Mouse (Mus musculus) embryonic facial prominence, embryonic 13.5 days (tissue): ENCODE data around the gene Prkg2. TPM values are rescaled to one million over a fixed set of nuclear protein-coding genes. Genes with fewer than 3 reads are reported as not detected.

Experiments
- ATAC-seq: fragments of 200-750 bp; cut with Nextera tagmentation; 2 replicates; pipeline ENCODE4 v1.8.0; 2017; ENCODE audit warnings: low read depth; ENCODE audit not compliant: insufficient number of reproducible peaks, insufficient read depth, low FRiP score, low TSS enrichment
- H3K27ac ChIP-seq: fragments of 300-500 bp; sonication (generic); 2 replicates; pipeline ENCODE4 v1.5.1; 2015; ENCODE audit warnings: moderate library complexity, mild to moderate bottlenecking, inconsistent platforms
- H3K27me3 ChIP-seq: fragments of 300-500 bp; sonication (generic); 2 replicates; pipeline ENCODE4 v1.6.1; 2015; ENCODE audit warnings: mild to moderate bottlenecking, inconsistent platforms
- H3K36me3 ChIP-seq: fragments of 300-500 bp; sonication (generic); 2 replicates; pipeline ENCODE4 v1.6.1; 2015; ENCODE audit warnings: mild to moderate bottlenecking, inconsistent platforms
- H3K4me1 ChIP-seq: fragments of 300-500 bp; sonication (generic); 2 replicates; pipeline ENCODE4 v1.6.1; 2015; ENCODE audit warnings: inconsistent platforms
- H3K4me2 ChIP-seq: fragments of 300-500 bp; sonication (generic); 2 replicates; pipeline ENCODE4 v1.6.1; 2015; ENCODE audit warnings: moderate library complexity, mild to moderate bottlenecking, inconsistent platforms
- H3K4me3 ChIP-seq: fragments of 300-500 bp; sonication (generic); 2 replicates; pipeline ENCODE4 v1.5.1; 2015; ENCODE audit warnings: mild to moderate bottlenecking, inconsistent platforms
- H3K9ac ChIP-seq: fragments of 300-500 bp; sonication (generic); 2 replicates; pipeline ENCODE4 v1.6.1; 2015; ENCODE audit warnings: mild to moderate bottlenecking, inconsistent platforms
- H3K9me3 ChIP-seq: fragments of 300-500 bp; sonication (generic); 2 replicates; pipeline ENCODE4 v1.6.1; 2016; ENCODE audit warnings: inconsistent platforms
- WGBS: fragments of 180-500 bp; shearing (Covaris S2); methylation state at CpG from one replicate; pipeline ENCODE4 v1.1.7; 2015; ENCODE audit warnings: mixed read lengths; 5-methylcytosine and 5-hydroxymethylcytosine counted together
- polyA plus RNA-seq: library from polyadenylated mRNA; unstranded; fragments of >200 nt; fragmentation: Nextera tagmentation; extraction: Ambion mirVana; gene quantifications from 2 replicates; pipeline ENCODE4 v1.2.1, GENCODE M21; 2015

Gene Prkg2
- 6.0 and 7.0 TPM in 2 replicates for polyA plus RNA-seq

DNA sequence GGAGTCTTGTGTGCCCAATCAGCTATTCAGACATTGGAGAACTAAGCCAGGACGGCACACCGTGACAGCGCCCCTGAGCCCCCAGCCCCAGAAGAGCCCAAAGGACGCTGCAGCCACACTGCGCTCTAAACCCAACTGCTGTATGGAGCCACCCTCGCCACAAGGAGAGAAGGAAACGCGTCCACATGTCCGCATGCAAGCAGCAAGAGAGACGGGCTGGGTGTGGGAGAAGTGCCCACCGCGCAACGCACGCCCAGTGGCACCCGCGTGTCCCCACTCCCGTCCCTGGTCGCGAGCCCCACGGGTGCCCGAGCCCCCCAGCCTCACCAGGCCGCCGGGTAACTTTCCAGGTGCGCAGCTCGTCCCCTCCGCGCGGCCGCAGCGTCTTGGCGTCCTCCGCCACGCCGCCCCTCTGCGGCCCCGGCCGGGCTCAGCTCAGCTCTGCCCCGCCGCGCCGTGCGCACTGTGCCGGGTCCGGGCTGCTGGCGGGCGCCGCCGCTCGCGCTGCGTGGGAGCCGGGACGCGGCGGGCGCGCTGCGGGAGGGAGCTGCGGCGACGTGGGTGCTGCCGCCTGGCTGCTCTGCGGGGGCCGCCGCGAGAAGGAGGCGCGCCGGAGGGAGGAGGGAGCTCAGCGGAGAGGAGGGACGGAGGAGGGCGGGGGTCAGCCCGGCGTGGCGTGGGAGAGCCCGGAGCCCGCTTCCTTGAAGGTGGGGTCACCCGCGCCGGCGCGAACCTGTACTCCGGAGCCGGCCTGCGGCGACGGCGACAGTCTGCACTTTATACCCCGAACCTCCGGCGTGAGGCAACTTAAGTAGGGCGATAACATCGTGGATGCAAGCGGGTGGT, at the start of gene Prkg2:
Gene Prkg2 (minus strand): TSS at position 756 of the 846 bp plus-strand sequence.
- Histone ChIP-seq H3K36me3 (no peaks in the 10 kb centered on the region), H3K27me3 (peaks cover 58% of the 10 kb centered on the region), H3K4me3 (peak within 1 kb of the TSS; percentile 70), H3K4me1 (peaks cover 23% of the 10 kb centered on the region), H3K9ac (peak within 1 kb of the TSS; percentile 84), H3K9me3 (no peaks in the 10 kb centered on the region), H3K27ac (peak within 1 kb of the TSS; percentile 39; the same call in 1 of the 2 replicates), H3K4me2 (peak within 1 kb of the TSS; percentile 94)
- WGBS: under 1% methylated on average over 56 of the region's 94 CpGs
- peak; percentile 67 for ATAC-seq

DNA sequence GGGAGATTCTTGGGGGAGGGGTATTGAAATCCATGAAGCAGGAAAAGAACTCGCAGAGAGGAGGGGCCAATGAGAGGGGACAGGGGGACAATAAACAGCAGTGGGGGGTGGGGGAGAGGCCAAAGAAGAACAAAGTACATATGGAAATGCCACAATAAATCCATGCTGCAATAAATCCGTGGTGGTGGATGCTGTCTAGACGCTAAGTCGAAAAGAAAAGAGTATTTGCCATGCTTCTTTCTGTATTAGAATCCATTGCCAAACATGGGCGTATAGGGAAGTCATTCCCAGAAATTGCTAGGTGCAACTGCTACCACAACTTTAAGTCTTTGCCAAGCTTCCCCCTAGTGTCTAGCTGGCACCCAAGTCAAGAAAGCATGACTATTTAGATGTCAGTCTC, 46.8 kb upstream of the Prkg2 start:
- Histone ChIP-seq H3K9ac (no peak overlapping the region), H3K27me3 (no peaks in the 10 kb centered on the region), H3K4me3 (no peak overlapping the region), H3K27ac (no peak overlapping the region), H3K4me1 (peaks cover 12% of the 10 kb centered on the region), H3K36me3 (no peaks in the 10 kb centered on the region), H3K4me2 (no peak overlapping the region), H3K9me3 (no peaks in the 10 kb centered on the region)
- WGBS: 27% methylated on average over 5 of the region's 5 CpGs
- ATAC-seq: no peak

DNA sequence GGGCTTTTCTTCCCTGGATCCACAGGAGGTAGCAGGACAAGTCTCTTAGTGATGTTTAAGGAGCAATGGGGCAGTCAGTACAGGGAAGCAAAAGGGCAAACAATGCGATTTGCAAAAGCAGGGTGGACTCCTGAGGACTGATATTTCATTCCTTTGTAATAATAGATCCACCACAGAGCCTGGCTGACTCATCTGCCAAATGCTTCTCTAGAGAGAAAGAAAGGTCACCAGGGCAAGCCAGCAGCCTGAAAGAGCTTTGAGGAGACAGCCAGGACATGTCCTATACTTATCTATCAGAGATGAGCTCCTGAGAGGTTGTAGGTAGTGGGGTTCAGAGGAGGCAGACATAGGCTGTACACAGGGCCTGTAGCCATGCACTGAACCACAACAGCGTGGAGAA, 41.2 kb upstream of the Prkg2 start:
- ATAC-seq: no peak
- H3K27ac ChIP-seq: peak overlapping the region; percentile 45; the same call in 1 of the 2 replicates
- no peak overlapping the region for H3K4me2 ChIP-seq
- H3K9me3 ChIP-seq: no peaks in the 10 kb centered on the region
- H3K4me3 ChIP-seq: no peak overlapping the region
- no peaks in the 10 kb centered on the region for H3K27me3 ChIP-seq
- H3K36me3 ChIP-seq: no peaks in the 10 kb centered on the region
- WGBS: 47% methylated on average over 2 of the region's 2 CpGs
- no peaks in the 10 kb centered on the region for H3K4me1 ChIP-seq
- H3K9ac ChIP-seq: no peak overlapping the region

DNA sequence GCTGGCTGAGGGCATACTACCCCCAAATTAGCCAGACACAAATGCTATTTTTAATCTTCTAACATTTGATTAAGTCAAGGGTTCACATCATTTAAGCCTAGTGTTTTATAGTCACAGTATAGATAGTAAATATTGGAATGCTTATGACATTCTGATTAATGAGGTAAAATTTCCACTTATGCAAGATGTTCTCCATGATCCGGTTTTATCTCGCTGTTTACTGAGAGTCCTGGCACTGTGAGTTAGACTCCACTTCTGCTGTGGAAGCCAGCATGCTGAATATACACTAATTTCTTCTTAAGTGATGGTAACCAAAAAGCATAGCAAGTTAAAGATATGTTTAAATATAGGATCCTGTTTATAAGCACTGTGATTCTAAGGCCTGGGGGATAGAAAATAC, 31.2 kb upstream of the Prkg2 start:
- H3K4me1 ChIP-seq: no peaks in the 10 kb centered on the region; the same call in 1 of the 2 replicates
- no peak overlapping the region for H3K4me3 ChIP-seq
- H3K27ac ChIP-seq: no peak overlapping the region
- H3K4me2 ChIP-seq: no peak overlapping the region
- WGBS: 87% methylated on average over 2 of the region's 2 CpGs
- H3K9ac ChIP-seq: no peak overlapping the region
- no peak for ATAC-seq
- H3K36me3 ChIP-seq: no peaks in the 10 kb centered on the region
- no peaks in the 10 kb centered on the region for H3K9me3 ChIP-seq
- no peaks in the 10 kb centered on the region for H3K27me3 ChIP-seq

DNA sequence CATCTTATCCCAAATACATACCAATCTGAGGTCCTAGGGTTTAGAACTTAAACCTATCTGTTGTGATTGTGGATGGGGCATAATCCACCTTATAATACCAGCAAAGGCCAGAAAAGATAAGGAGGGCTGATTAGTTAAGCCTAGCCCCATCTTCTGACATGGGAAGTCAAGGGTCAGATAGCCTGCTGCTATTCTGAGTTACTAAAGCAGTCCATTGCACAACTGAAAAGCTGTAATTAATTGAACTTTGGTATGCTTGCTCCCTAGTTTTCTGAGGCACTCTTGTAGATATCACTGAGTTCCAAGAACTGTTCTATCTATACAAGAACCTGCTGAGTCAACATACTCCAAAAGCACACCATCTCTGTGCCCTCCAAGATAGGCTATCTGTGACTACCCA, 25.4 kb upstream of the Prkg2 start:
- H3K9me3 ChIP-seq: 0 out of 2 replicates have a peak, but pooled peaks cover 4% of the 10 kb centered on the region
- H3K27ac ChIP-seq: no peak overlapping the region
- H3K36me3 ChIP-seq: no peaks in the 10 kb centered on the region
- no peak overlapping the region for H3K9ac ChIP-seq
- H3K27me3 ChIP-seq: no peaks in the 10 kb centered on the region
- H3K4me3 ChIP-seq: no peak overlapping the region
- no peak for ATAC-seq
- H3K4me1 ChIP-seq: no peaks in the 10 kb centered on the region; the same call in 1 of the 2 replicates
- no peak overlapping the region for H3K4me2 ChIP-seq

DNA sequence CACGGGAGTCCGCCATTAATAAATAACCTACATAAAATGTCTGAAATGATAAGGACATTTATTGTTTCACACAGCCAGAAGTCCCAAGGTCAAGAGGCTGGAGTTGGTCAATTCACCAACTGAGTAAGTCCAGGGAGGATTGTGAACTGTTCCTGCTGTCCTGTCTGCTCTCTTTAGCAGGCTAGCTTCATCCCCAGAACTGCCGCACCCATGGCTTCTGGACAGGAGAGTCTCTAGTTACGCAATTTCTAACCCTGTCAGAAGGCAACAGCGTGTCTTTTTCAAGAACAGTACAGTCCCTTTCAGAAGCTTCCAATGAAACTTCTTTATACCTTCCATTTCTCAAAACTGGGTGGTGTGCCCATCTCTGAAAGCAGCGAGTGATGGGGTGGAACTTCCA, 1.9 kb upstream of the Prkg2 start:
- Histone ChIP-seq H3K9ac (no peak overlapping the region), H3K9me3 (no peaks in the 10 kb centered on the region), H3K27me3 (peaks cover 54% of the 10 kb centered on the region), H3K4me3 (no peak overlapping the region), H3K36me3 (no peaks in the 10 kb centered on the region), H3K4me2 (no peak overlapping the region), H3K27ac (no peak overlapping the region), H3K4me1 (peaks cover 23% of the 10 kb centered on the region)
- WGBS: 92% methylated on average over 6 of the region's 6 CpGs
- ATAC-seq: no peak

DNA sequence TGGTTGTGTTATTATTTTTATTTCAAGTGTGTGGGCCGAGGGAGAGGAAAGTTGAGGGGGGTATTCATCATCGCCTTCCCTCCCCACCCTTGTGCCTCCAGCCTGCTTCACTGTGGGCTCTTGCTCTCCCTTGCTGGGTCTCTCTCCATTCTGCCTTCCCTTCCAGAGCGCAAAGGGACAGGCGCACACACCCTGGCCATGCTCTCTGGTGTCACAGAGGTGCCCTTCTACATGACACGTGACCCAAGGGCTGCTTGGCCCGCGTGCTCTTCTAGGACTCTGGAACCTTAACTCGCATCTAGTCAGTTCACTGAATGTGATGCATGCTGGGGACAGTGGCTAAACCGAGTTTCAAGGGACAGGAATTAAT, 276 bp upstream of the Prkg2 start:
- Histone ChIP-seq H3K4me1 (peaks cover 23% of the 10 kb centered on the region), H3K36me3 (no peaks in the 10 kb centered on the region), H3K27ac (peak overlapping the region; percentile 39; the same call in 1 of the 2 replicates), H3K9ac (peak overlapping the region; percentile 84), H3K4me2 (peak overlapping the region; percentile 94), H3K4me3 (peak overlapping the region; percentile 70), H3K9me3 (no peaks in the 10 kb centered on the region), H3K27me3 (peaks cover 58% of the 10 kb centered on the region)
- ATAC-seq: 0 out of 2 replicates have a peak, but pooled peaks have one; percentile 50
- WGBS: 8% methylated on average over 9 of the region's 9 CpGs

DNA sequence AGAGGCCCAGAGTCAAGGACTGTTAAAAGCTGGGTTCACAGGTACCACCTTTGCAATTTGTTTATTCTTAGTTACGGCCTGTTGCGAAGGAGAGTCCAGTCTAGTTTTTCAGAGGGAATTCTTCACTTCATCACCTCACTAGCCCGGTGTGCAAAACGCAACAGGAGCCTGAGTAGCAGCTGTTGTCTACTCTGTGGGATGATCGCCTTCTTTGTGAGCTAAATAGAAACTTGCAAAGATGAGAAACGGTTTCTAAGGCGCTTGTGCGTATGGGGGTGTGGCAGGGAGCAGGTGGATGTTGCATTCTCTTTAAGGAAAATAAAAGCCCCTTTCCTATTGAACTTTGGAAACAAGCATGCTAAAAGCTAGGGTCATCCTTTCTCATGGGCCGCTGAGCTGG, 1.2 kb downstream of the Prkg2 start:
- no peaks in the 10 kb centered on the region for H3K36me3 ChIP-seq
- H3K27me3 ChIP-seq: peaks cover 58% of the 10 kb centered on the region
- H3K9me3 ChIP-seq: peaks cover 4% of the 10 kb centered on the region; the same call in 1 of the 2 replicates
- H3K4me3 ChIP-seq: peak overlapping the region; percentile 70
- H3K27ac ChIP-seq: no peak overlapping the region; the same call in 1 of the 2 replicates
- peaks cover 23% of the 10 kb centered on the region for H3K4me1 ChIP-seq
- H3K4me2 ChIP-seq: peak overlapping the region; percentile 94
- H3K9ac ChIP-seq: peak overlapping the region; percentile 84
- no peak for ATAC-seq
- WGBS: 54% methylated on average over 9 of the region's 9 CpGs

DNA sequence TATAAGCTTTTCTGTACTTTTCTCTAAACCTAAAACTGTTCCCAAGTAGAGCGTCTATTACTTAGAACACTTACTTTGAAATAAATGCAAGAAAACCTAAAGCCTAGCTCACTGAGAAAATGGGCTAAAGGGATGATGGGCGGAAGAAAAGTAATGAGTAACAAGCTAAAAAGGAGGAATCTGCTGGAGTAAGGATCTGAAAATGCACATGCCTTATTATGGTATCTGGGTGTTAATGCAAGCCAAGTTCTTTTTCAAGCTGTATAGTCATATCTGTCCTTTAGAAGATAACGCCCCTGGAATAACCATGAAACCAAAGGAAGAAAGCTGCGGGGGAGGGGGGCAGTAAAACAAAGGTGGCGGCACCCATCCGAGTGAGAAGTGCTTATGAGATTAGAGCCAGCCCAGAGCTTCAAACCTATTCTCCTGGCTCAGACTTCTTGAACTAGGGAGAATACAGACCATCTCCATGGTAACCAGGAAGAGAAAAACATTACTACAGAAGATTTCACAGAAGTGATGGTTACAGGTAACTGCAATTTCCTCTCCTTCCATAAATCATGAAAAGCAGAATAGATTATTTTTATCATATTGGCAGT, 5.5 kb downstream of the Prkg2 start:
- Histone ChIP-seq H3K27me3 (peaks cover 27% of the 10 kb centered on the region), H3K27ac (no peak overlapping the region), H3K4me2 (no peak overlapping the region), H3K9ac (no peak overlapping the region), H3K4me3 (no peak overlapping the region), H3K4me1 (peaks cover 17% of the 10 kb centered on the region), H3K36me3 (no peaks in the 10 kb centered on the region), H3K9me3 (peaks cover 5% of the 10 kb centered on the region; the same call in 1 of the 2 replicates)
- no peak for ATAC-seq
- 79% methylated on average over 6 of the region's 6 CpGs for WGBS

DNA sequence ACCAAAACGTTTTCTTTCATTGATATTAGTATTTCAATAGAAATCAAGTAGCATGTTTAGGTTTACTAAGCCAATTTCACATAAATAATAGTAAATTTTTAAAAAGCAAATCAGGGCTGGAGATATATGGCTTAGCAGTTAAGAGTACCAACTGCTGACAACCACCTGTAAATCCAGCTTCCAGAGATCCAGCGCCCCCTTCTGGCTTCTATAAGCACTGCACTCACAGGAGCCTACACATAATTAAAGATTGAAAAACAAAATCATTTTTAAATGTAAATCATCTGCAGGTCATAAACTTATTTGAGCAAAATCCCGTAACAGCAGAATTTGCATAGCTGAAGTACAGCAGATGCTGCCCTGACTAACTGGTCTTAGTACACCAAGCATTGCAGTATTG, 10.8 kb downstream of the Prkg2 start:
- Histone ChIP-seq H3K27me3 (no peaks in the 10 kb centered on the region), H3K4me3 (no peak overlapping the region), H3K27ac (no peak overlapping the region), H3K9ac (no peak overlapping the region), H3K4me1 (no peaks in the 10 kb centered on the region), H3K4me2 (no peak overlapping the region), H3K36me3 (no peaks in the 10 kb centered on the region), H3K9me3 (peaks cover 5% of the 10 kb centered on the region; the same call in 1 of the 2 replicates)
- WGBS: 67% methylated on average over 3 of the region's 3 CpGs
- no peak for ATAC-seq

DNA sequence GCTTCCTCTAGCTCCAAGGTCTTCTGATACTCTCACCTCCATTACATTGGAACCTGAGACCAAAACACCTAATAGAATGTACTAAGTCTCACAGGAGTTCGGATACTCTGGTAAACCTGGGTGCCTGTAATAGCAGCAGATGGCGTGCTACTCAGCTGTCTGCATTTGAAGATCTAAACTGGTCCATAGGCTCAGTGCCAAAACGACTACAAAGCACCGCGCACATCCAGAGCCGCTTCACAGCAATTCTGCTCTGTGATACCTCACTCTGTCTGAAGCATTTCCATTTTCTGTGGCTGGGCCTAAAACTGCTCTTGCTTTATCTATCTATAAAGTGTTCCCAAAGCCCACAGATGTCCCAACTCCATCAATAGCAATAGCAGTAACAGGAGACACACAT, 17.4 kb downstream of the Prkg2 start:
- Histone ChIP-seq H3K4me1 (no peaks in the 10 kb centered on the region), H3K4me2 (no peak overlapping the region), H3K9ac (no peak overlapping the region), H3K27me3 (no peaks in the 10 kb centered on the region), H3K36me3 (no peaks in the 10 kb centered on the region), H3K9me3 (no peaks in the 10 kb centered on the region), H3K27ac (no peak overlapping the region), H3K4me3 (no peak overlapping the region)
- 87% methylated on average over 6 of the region's 6 CpGs for WGBS
- ATAC-seq: no peak

DNA sequence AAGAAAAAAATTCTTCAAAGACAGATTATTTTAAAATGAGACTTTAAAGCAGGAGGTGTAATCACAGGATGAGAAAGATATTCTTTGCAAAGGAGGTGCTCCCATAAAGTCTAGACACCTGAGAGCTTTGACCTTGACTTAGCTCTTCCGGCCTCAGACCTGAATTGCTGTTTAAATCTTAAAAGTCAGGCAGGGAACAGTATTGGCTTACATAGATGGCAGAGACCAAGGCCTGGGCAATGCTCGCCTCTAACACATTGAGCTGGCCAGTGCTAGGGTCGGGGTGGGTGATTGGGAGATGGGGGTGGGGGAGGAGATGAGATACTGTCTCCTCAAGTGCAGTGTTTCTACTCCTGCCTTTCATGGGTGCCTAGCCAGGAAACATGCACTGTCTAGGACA, 22.0 kb downstream of the Prkg2 start:
- ATAC-seq: no peak
- WGBS: 68% methylated on average over 3 of the region's 3 CpGs

More for the DNA sequence above, 22.0 kb downstream of the Prkg2 start:
- Histone ChIP-seq H3K4me2 (no peak overlapping the region), H3K9me3 (no peaks in the 10 kb centered on the region), H3K36me3 (no peaks in the 10 kb centered on the region), H3K9ac (no peak overlapping the region), H3K4me3 (no peak overlapping the region), H3K27ac (no peak overlapping the region), H3K27me3 (no peaks in the 10 kb centered on the region), H3K4me1 (no peaks in the 10 kb centered on the region)
